Mouse (Mus musculus): ENCODE measurements at regions not wholly inside any gene's neighbourhood (a gene's known extent, or its start where the extent isn't known, plus 50 kb on each side); places are given as distances from the start of the nearest gene placed in this dataset.

GRCm38 (mm10) chr12:35833285-35833684 is 92.1 kb upstream of the Agr3 start:
- TF ChIP-seq CTCF (IDR thresholded peaks at IDR 0.05; ENCODE audit: extremely low read depth, insufficient read depth, low read length) (no peak), POLR2A (IDR thresholded peaks at IDR 0.05; ENCODE audit: extremely low read depth, insufficient read depth, low read length) (no peak)
